ENCODE assay signal across 8 mouse cellular contexts in genomic region chr17:25773549-25774120, GRCm38 (mm10). TPM values are rescaled to one million over a fixed set of nuclear protein-coding genes. Genes with fewer than 3 reads are reported as not detected.
DNase-seq lines count a peak whose midpoint lies in the region; ATAC-seq and TF ChIP-seq lines count a peak whose summit lies in the region.

Gene Narfl, plus strand, starts transcription at chr17:25773776.

- WGBS in forebrain, embryonic 12.5 days = under 1% methylated on average over 37 of the region's 37 CpGs
- under 1% methylated on average over 37 of the region's 37 CpGs for WGBS in heart, postnatal 0 days
- WGBS in liver, embryonic 16.5 days (ENCODE audit: insufficient replicate concordance) = under 1% methylated on average over 37 of the region's 37 CpGs
- under 1% methylated on average over 37 of the region's 37 CpGs for WGBS in neural tube, embryonic 13.5 days

- H3K9me3 ChIP-seq in E14TG2a.4 (ENCODE audit: low read length) = no peaks in the 10 kb centered on the region
- no peaks in the 10 kb centered on the region for H3K9me3 ChIP-seq in forebrain, embryonic 12.5 days
- no peaks in the 10 kb centered on the region for H3K9me3 ChIP-seq in heart, postnatal 0 days (replicated peaks; ENCODE audit: control insufficient read depth, low read length)
- H3K9me3 ChIP-seq in liver, embryonic 16.5 days (replicated peaks; ENCODE audit: control insufficient read depth, low read length) = no peaks in the 10 kb centered on the region
- H3K9me3 ChIP-seq in neural tube, embryonic 13.5 days = no peaks in the 10 kb centered on the region

- peak within 1 kb of the TSS; percentile 94 for H3K4me3 ChIP-seq in E14TG2a.4 (replicated peaks; ENCODE audit: low read length)
- peak within 1 kb of the TSS; percentile 74 for H3K4me3 ChIP-seq in forebrain, embryonic 12.5 days (replicated peaks)
- H3K4me3 ChIP-seq in heart, postnatal 0 days (ENCODE audit: low read depth, low read length) = peak within 1 kb of the TSS; percentile 82
- peak within 1 kb of the TSS; percentile 83 for H3K4me3 ChIP-seq in liver, embryonic 16.5 days (ENCODE audit: low read depth, low read length)
- H3K4me3 ChIP-seq in neural tube, embryonic 13.5 days = peak within 1 kb of the TSS; percentile 80
- H3K4me3 ChIP-seq in testis, adult 2 months (ENCODE audit: control insufficient read depth, low read depth, low read length) = peak within 1 kb of the TSS; percentile 92

- peaks cover 30% of the 10 kb centered on the region for H3K36me3 ChIP-seq in E14TG2a.4 (ENCODE audit: insufficient read depth, low read length)
- peaks cover 5% of the 10 kb centered on the region for H3K36me3 ChIP-seq in forebrain, embryonic 12.5 days (replicated peaks)
- H3K36me3 ChIP-seq in heart, postnatal 0 days (replicated peaks; ENCODE audit: control insufficient read depth, insufficient read depth, low read length) = peaks cover 20% of the 10 kb centered on the region
- peaks cover 3% of the 10 kb centered on the region; the same call in 1 of the 2 replicates for H3K36me3 ChIP-seq in liver, embryonic 16.5 days (ENCODE audit: control insufficient read depth, insufficient read depth)
- H3K36me3 ChIP-seq in neural tube, embryonic 13.5 days = peaks cover 5% of the 10 kb centered on the region
- H3K36me3 ChIP-seq in testis, adult 2 months (ENCODE audit: control insufficient read depth, insufficient read depth, low read length) = peaks cover 2% of the 10 kb centered on the region; the same call in 1 of the 2 replicates

- TF ChIP-seq CTCF in E14TG2a.4 (conservative IDR thresholded peaks at IDR 0.05; ENCODE audit: low read length) = peak; percentile 84
- TF ChIP-seq CTCF in heart, postnatal 0 days (IDR thresholded peaks at IDR 0.05; ENCODE audit: low read depth) = peak; percentile 98
- peak; percentile 95; the same call in 1 of the 2 replicates for TF ChIP-seq CTCF in testis, adult 2 months (IDR thresholded peaks at IDR 0.05; ENCODE audit: control insufficient read depth, insufficient read depth, insufficient replicate concordance, low read depth, low read length)

- H3K27ac ChIP-seq in forebrain, embryonic 12.5 days = no peak within 1 kb of the TSS
- peak within 1 kb of the TSS; percentile 63; the same call in 1 of the 2 replicates for H3K27ac ChIP-seq in heart, postnatal 0 days (ENCODE audit: low read depth)
- H3K27ac ChIP-seq in liver, embryonic 16.5 days (ENCODE audit: low read length) = no peak within 1 kb of the TSS
- no peak within 1 kb of the TSS for H3K27ac ChIP-seq in neural tube, embryonic 13.5 days (replicated peaks)
- no peak within 1 kb of the TSS for H3K27ac ChIP-seq in testis, adult 2 months (ENCODE audit: control insufficient read depth, insufficient read depth, low read depth, low read length)

- H3K4me1 ChIP-seq in E14TG2a.4 (replicated peaks; ENCODE audit: low read depth, low read length) = peaks cover 44% of the 10 kb centered on the region
- H3K4me1 ChIP-seq in forebrain, embryonic 12.5 days = peaks cover 11% of the 10 kb centered on the region
- H3K4me1 ChIP-seq in heart, postnatal 0 days (ENCODE audit: control insufficient read depth, insufficient read depth) = peaks cover 6% of the 10 kb centered on the region
- H3K4me1 ChIP-seq in liver, embryonic 16.5 days (ENCODE audit: control insufficient read depth, low read depth, low read length) = peaks cover 9% of the 10 kb centered on the region
- peaks cover 13% of the 10 kb centered on the region for H3K4me1 ChIP-seq in neural tube, embryonic 13.5 days (replicated peaks)
- H3K4me1 ChIP-seq in testis, adult 2 months (ENCODE audit: control insufficient read depth, insufficient read depth, low read length) = peaks cover 5% of the 10 kb centered on the region

- peak; percentile 89 for ATAC-seq in forebrain, embryonic 12.5 days (ENCODE audit: low FRiP score)
- ATAC-seq in heart, postnatal 0 days (ENCODE audit: insufficient read depth, low read depth) = peak; percentile 92
- ATAC-seq in liver, embryonic 16.5 days (ENCODE audit: low read depth) = peak; percentile 90
- peak; percentile 87 for ATAC-seq in neural tube, embryonic 13.5 days (ENCODE audit: low read depth)

- H3K9ac ChIP-seq in forebrain, embryonic 12.5 days = peak within 1 kb of the TSS; percentile 77
- H3K9ac ChIP-seq in heart, postnatal 0 days (replicated peaks; ENCODE audit: low read depth, low read length) = peak within 1 kb of the TSS; percentile 86
- H3K9ac ChIP-seq in liver, embryonic 16.5 days (ENCODE audit: low read depth, low read length) = peak within 1 kb of the TSS; percentile 86
- H3K9ac ChIP-seq in neural tube, embryonic 13.5 days = peak within 1 kb of the TSS; percentile 88

- TF ChIP-seq EP300 in heart, postnatal 0 days (IDR thresholded peaks at IDR 0.05; ENCODE audit: low read depth) = peak; percentile 54; the same call in 1 of the 2 replicates

- TF ChIP-seq POLR2A in testis, adult 2 months (IDR thresholded peaks at IDR 0.05; ENCODE audit: control insufficient read depth, low read depth, low read length) = peak; percentile 62; the same call in 1 of the 2 replicates

- DNase-seq in c-Kit-positive CD71-positive TER-119-positive erythroid progenitor cells, embryonic 14.5 days (ENCODE audit: low spot score) = peak; percentile 98
- peak; percentile 94 for DNase-seq in heart, postnatal 0 days (ENCODE audit: low spot score)
- peak; percentile 99 for DNase-seq in kidney, postnatal 4 days

- 0 out of 2 replicates have a peak, but pooled peaks cover 6% of the 10 kb centered on the region for H3K27me3 ChIP-seq in E14TG2a.4 (ENCODE audit: insufficient read depth, low read length)
- peaks cover 21% of the 10 kb centered on the region for H3K27me3 ChIP-seq in forebrain, embryonic 12.5 days
- no peaks in the 10 kb centered on the region for H3K27me3 ChIP-seq in heart, postnatal 0 days (ENCODE audit: control insufficient read depth, insufficient read depth, low read length)
- H3K27me3 ChIP-seq in liver, embryonic 16.5 days (ENCODE audit: control insufficient read depth, insufficient read depth, low read depth, low read length) = no peaks in the 10 kb centered on the region; the same call in 1 of the 2 replicates
- peaks cover 12% of the 10 kb centered on the region for H3K27me3 ChIP-seq in neural tube, embryonic 13.5 days
- no peaks in the 10 kb centered on the region for H3K27me3 ChIP-seq in testis, adult 2 months (ENCODE audit: control insufficient read depth, insufficient read depth, low read length)

- H3K4me2 ChIP-seq in forebrain, embryonic 12.5 days = peak within 1 kb of the TSS; percentile 85
- peak within 1 kb of the TSS; percentile 85 for H3K4me2 ChIP-seq in heart, postnatal 0 days (ENCODE audit: low read depth, low read length)
- H3K4me2 ChIP-seq in liver, embryonic 16.5 days (ENCODE audit: low read depth, low read length) = peak within 1 kb of the TSS; percentile 70
- H3K4me2 ChIP-seq in neural tube, embryonic 13.5 days = peak within 1 kb of the TSS; percentile 88

RNA-seq across cellular contexts. Expression of gene Narfl, which starts in this region (rescaled TPM):
- polyA plus RNA-seq in forebrain, embryonic 12.5 days (2016; fragmentation: Nextera tagmentation; extraction: Ambion mirVana) = 25.6 and 26.0 TPM in 2 replicates
- total RNA-seq in heart, postnatal 0 days (2014; rRNA removed; ENCODE audit: low replicate concordance) = 36.8 and 86.7 TPM in 2 replicates
- 45.1 and 47.7 TPM in 2 replicates for polyA plus RNA-seq in heart, postnatal 0 days (2015; fragmentation: Nextera tagmentation; extraction: Ambion mirVana)
- 12.1 and 13.8 TPM in 2 replicates for polyA plus RNA-seq in liver, embryonic 16.5 days (2015; fragmentation: Nextera tagmentation; extraction: Ambion mirVana)
- 26.4 and 26.6 TPM in 2 replicates for polyA plus RNA-seq in neural tube, embryonic 13.5 days (2015; fragmentation: Nextera tagmentation; extraction: Ambion mirVana)
- 17.9 and 20.3 TPM in 2 replicates for polyA plus RNA-seq in testis, adult 2 months (2012; rRNA removed)
